16 mouse cellular contexts compared by ENCODE assay signal in genomic region chr1:171373946-171374345, GRCm38 (mm10). TPM values are rescaled to one million over a fixed set of nuclear protein-coding genes. Genes with fewer than 3 reads are reported as not detected.
DNase-seq lines count a peak whose midpoint lies in the region; ATAC-seq and TF ChIP-seq lines count a peak whose summit lies in the region.
"Had no signal": no experiment of that assay in that cellular context is flagged by ENCODE, and none has a peak within 500 bp of the region (broad histone marks: within the 10 kb centered on the region; RNA-seq: fewer than 3 reads in every experiment).

No protein-coding gene starts in this region.

- H3K9ac ChIP-seq in forebrain, embryonic 13.5 days, result no peak overlapping the region
- no peak overlapping the region for H3K9ac ChIP-seq in forebrain, embryonic 12.5 days
- H3K9ac ChIP-seq in midbrain, postnatal 0 days (replicated peaks; ENCODE audit: low read length, poor library complexity, severe bottlenecking), result no peak overlapping the region
- 0 out of 2 replicates have a peak overlapping the region, but pooled peaks have one; percentile 2 for H3K9ac ChIP-seq in embryonic facial prominence, embryonic 14.5 days (ENCODE audit: low read depth, low read length)
- no peak overlapping the region for H3K9ac ChIP-seq in stomach, embryonic 15.5 days
- H3K9ac ChIP-seq: hindbrain, embryonic 15.5 days; lung, embryonic 14.5 days had no signal

- no peaks in the 10 kb centered on the region for H3K36me3 ChIP-seq in forebrain, embryonic 13.5 days (ENCODE audit: poor library complexity, severe bottlenecking)
- H3K36me3 ChIP-seq in forebrain, embryonic 12.5 days (replicated peaks), result no peaks in the 10 kb centered on the region
- no peaks in the 10 kb centered on the region for H3K36me3 ChIP-seq in midbrain, embryonic 10.5 days
- H3K36me3 ChIP-seq in midbrain, postnatal 0 days (ENCODE audit: insufficient read depth, low read length), result no peaks in the 10 kb centered on the region
- no peaks in the 10 kb centered on the region for H3K36me3 ChIP-seq in embryonic facial prominence, embryonic 14.5 days (ENCODE audit: control insufficient read depth, insufficient read depth, low read length)
- no peaks in the 10 kb centered on the region for H3K36me3 ChIP-seq in stomach, embryonic 15.5 days
- H3K36me3 ChIP-seq: hindbrain, embryonic 15.5 days had no signal

- no peak overlapping the region for H3K4me2 ChIP-seq in forebrain, embryonic 13.5 days
- H3K4me2 ChIP-seq in forebrain, embryonic 12.5 days, result no peak overlapping the region
- no peak overlapping the region for H3K4me2 ChIP-seq in midbrain, postnatal 0 days (ENCODE audit: low read depth, low read length, poor library complexity, severe bottlenecking)
- peak overlapping the region; percentile 31 for H3K4me2 ChIP-seq in embryonic facial prominence, embryonic 14.5 days (ENCODE audit: low read depth, low read length)
- peak overlapping the region; percentile 21 for H3K4me2 ChIP-seq in stomach, embryonic 15.5 days
- H3K4me2 ChIP-seq: hindbrain, embryonic 15.5 days; lung, embryonic 14.5 days had no signal

- 2% methylated on average over 4 of the region's 4 CpGs for whole genome bisulfite sequencing in forebrain, embryonic 13.5 days
- 1% methylated on average over 4 of the region's 4 CpGs for WGBS in forebrain, embryonic 12.5 days
- WGBS in midbrain, embryonic 10.5 days, result 1% methylated on average over 4 of the region's 4 CpGs
- 0% methylated on average over 4 of the region's 4 CpGs for WGBS in midbrain, postnatal 0 days
- WGBS in embryonic facial prominence, embryonic 14.5 days, result 2% methylated on average over 4 of the region's 4 CpGs
- 13% methylated on average over 2 of the region's 4 CpGs for WGBS in stomach, embryonic 15.5 days

- no peak overlapping the region for H3K27ac ChIP-seq in forebrain, embryonic 13.5 days
- no peak overlapping the region for H3K27ac ChIP-seq in forebrain, embryonic 12.5 days
- H3K27ac ChIP-seq in midbrain, embryonic 10.5 days (replicated peaks), result peak overlapping the region; percentile 75
- H3K27ac ChIP-seq in midbrain, postnatal 0 days (ENCODE audit: low read depth, low read length), result no peak overlapping the region
- H3K27ac ChIP-seq in embryonic facial prominence, embryonic 14.5 days (replicated peaks; ENCODE audit: low read depth, low read length), result peak overlapping the region; percentile 77
- H3K27ac ChIP-seq in stomach, embryonic 15.5 days, result peak overlapping the region; percentile 55; the same call in 1 of the 2 replicates
- H3K27ac ChIP-seq: hindbrain, embryonic 15.5 days; macrophage had no signal

- 0 out of 2 replicates have a peak, but pooled peaks have one; percentile 19 for ATAC-seq in forebrain, embryonic 13.5 days
- ATAC-seq in forebrain, embryonic 12.5 days (ENCODE audit: low FRiP score), result no peak
- ATAC-seq in midbrain, postnatal 0 days (ENCODE audit: low FRiP score), result no peak
- peak; percentile 37 for ATAC-seq in embryonic facial prominence, embryonic 14.5 days (ENCODE audit: low read depth)
- no peak for ATAC-seq in stomach, embryonic 15.5 days (ENCODE audit: insufficient read depth, low FRiP score, low read depth)

- DNase-seq in midbrain, embryonic 10.5 days (ENCODE audit: low spot score), result peak; percentile 36
- DNase-seq in midbrain, postnatal 0 days (ENCODE audit: low spot score), result no peak
- DNase-seq in embryonic facial prominence, embryonic 14.5 days (ENCODE audit: low spot score), result peak; percentile 70
- no peak for DNase-seq in B cell, adult 2 months
- DNase-seq in cerebellum, postnatal 4 days (ENCODE audit: low spot score in 2 of 2), result no peak
- DNase-seq: adrenal gland, adult 2 months; cerebellum, adult 2 months; heart, postnatal 14 days; kidney, adult 2 months; kidney, postnatal 25 days; lung, embryonic 14.5 days had no signal

- H3K4me3 ChIP-seq in forebrain, embryonic 13.5 days, result no peak overlapping the region
- no peak overlapping the region for H3K4me3 ChIP-seq in forebrain, embryonic 12.5 days (replicated peaks)
- no peak overlapping the region for H3K4me3 ChIP-seq in midbrain, embryonic 10.5 days
- H3K4me3 ChIP-seq in midbrain, postnatal 0 days (ENCODE audit: low read depth, low read length), result no peak overlapping the region
- H3K4me3 ChIP-seq in embryonic facial prominence, embryonic 14.5 days (ENCODE audit: low read depth, low read length), result no peak overlapping the region
- H3K4me3 ChIP-seq in stomach, embryonic 15.5 days (replicated peaks), result no peak overlapping the region
- H3K4me3 ChIP-seq: hindbrain, embryonic 15.5 days had no signal

- H3K9me3 ChIP-seq in forebrain, embryonic 13.5 days (replicated peaks), result no peaks in the 10 kb centered on the region
- no peaks in the 10 kb centered on the region for H3K9me3 ChIP-seq in forebrain, embryonic 12.5 days
- H3K9me3 ChIP-seq in midbrain, embryonic 10.5 days (replicated peaks), result no peaks in the 10 kb centered on the region
- no peaks in the 10 kb centered on the region for H3K9me3 ChIP-seq in midbrain, postnatal 0 days (ENCODE audit: low read length)
- no peaks in the 10 kb centered on the region for H3K9me3 ChIP-seq in embryonic facial prominence, embryonic 14.5 days (ENCODE audit: control insufficient read depth, low read length)
- H3K9me3 ChIP-seq in stomach, embryonic 15.5 days, result no peaks in the 10 kb centered on the region
- H3K9me3 ChIP-seq: hindbrain, embryonic 15.5 days had no signal

- no peak for TF ChIP-seq CTCF in midbrain, postnatal 0 days (IDR thresholded peaks at IDR 0.05)

- no peaks in the 10 kb centered on the region for H3K4me1 ChIP-seq in forebrain, embryonic 13.5 days
- peaks cover 6% of the 10 kb centered on the region; the same call in 1 of the 2 replicates for H3K4me1 ChIP-seq in forebrain, embryonic 12.5 days
- peaks cover 25% of the 10 kb centered on the region for H3K4me1 ChIP-seq in midbrain, embryonic 10.5 days
- H3K4me1 ChIP-seq in midbrain, postnatal 0 days (ENCODE audit: insufficient read depth, low read length), result no peaks in the 10 kb centered on the region
- H3K4me1 ChIP-seq in embryonic facial prominence, embryonic 14.5 days (ENCODE audit: control insufficient read depth, insufficient read depth, low read length), result peaks cover 13% of the 10 kb centered on the region
- H3K4me1 ChIP-seq in stomach, embryonic 15.5 days, result peaks cover 14% of the 10 kb centered on the region
- H3K4me1 ChIP-seq: hindbrain, embryonic 15.5 days had no signal

- no peaks in the 10 kb centered on the region for H3K27me3 ChIP-seq in forebrain, embryonic 13.5 days
- peaks cover 41% of the 10 kb centered on the region; the same call in 1 of the 2 replicates for H3K27me3 ChIP-seq in forebrain, embryonic 12.5 days
- H3K27me3 ChIP-seq in midbrain, embryonic 10.5 days (ENCODE audit: low read depth, poor library complexity, severe bottlenecking), result peaks cover 38% of the 10 kb centered on the region
- no peaks in the 10 kb centered on the region; the same call in 1 of the 2 replicates for H3K27me3 ChIP-seq in midbrain, postnatal 0 days (ENCODE audit: insufficient read depth, low read length)
- no peaks in the 10 kb centered on the region for H3K27me3 ChIP-seq in embryonic facial prominence, embryonic 14.5 days (replicated peaks; ENCODE audit: control insufficient read depth, insufficient read depth, low read length)
- no peaks in the 10 kb centered on the region for H3K27me3 ChIP-seq in stomach, embryonic 15.5 days (replicated peaks)
- H3K27me3 ChIP-seq: hindbrain, embryonic 15.5 days had no signal

RNA-seq across cellular contexts. Expression of gene Nectin4, which starts 4.0 kb away (rescaled TPM):
- 0.31 and 0.32 TPM in 2 replicates for polyA plus RNA-seq in forebrain, embryonic 13.5 days (2015; fragmentation: Nextera tagmentation; extraction: Ambion mirVana)
- polyA plus RNA-seq in forebrain, embryonic 12.5 days (2016; fragmentation: Nextera tagmentation; extraction: Ambion mirVana), result 1.0 and 1.1 TPM in 2 replicates
- 0.60 and 1.2 TPM in 2 replicates for polyA plus RNA-seq in midbrain, embryonic 10.5 days (2016; fragmentation: Nextera tagmentation; extraction: Ambion mirVana)
- total RNA-seq in midbrain, postnatal 0 days (2014; rRNA removed), result 4.7 and 9.3 TPM in 2 replicates
- 4.8 TPM in 2 replicates for polyA plus RNA-seq in midbrain, postnatal 0 days (2015; fragmentation: Nextera tagmentation; extraction: Ambion mirVana)
- polyA plus RNA-seq in embryonic facial prominence, embryonic 14.5 days (2014; fragmentation: Nextera tagmentation; extraction: Ambion mirVana), result 7.7 and 10.7 TPM in 2 replicates
- polyA plus RNA-seq in stomach, embryonic 15.5 days (2015; fragmentation: Nextera tagmentation; extraction: Ambion mirVana), result 19.3 and 26.5 TPM in 2 replicates

RNA-seq across cellular contexts. Expression of gene Klhdc9, which starts 13.3 kb away (rescaled TPM):
- 3.3 and 3.8 TPM in 2 replicates for polyA plus RNA-seq in forebrain, embryonic 13.5 days (2015; fragmentation: Nextera tagmentation; extraction: Ambion mirVana)
- 2.5 and 2.6 TPM in 2 replicates for polyA plus RNA-seq in forebrain, embryonic 12.5 days (2016; fragmentation: Nextera tagmentation; extraction: Ambion mirVana)
- polyA plus RNA-seq in midbrain, embryonic 10.5 days (2016; fragmentation: Nextera tagmentation; extraction: Ambion mirVana), result 1.8 and 2.3 TPM in 2 replicates
- 4.0 and 4.5 TPM in 2 replicates for total RNA-seq in midbrain, postnatal 0 days (2014; rRNA removed)
- polyA plus RNA-seq in midbrain, postnatal 0 days (2015; fragmentation: Nextera tagmentation; extraction: Ambion mirVana), result 6.3 and 6.4 TPM in 2 replicates
- polyA plus RNA-seq in embryonic facial prominence, embryonic 14.5 days (2014; fragmentation: Nextera tagmentation; extraction: Ambion mirVana), result 2.2 and 3.0 TPM in 2 replicates
- 1.0 and 1.8 TPM in 2 replicates for polyA plus RNA-seq in stomach, embryonic 15.5 days (2015; fragmentation: Nextera tagmentation; extraction: Ambion mirVana)

RNA-seq across cellular contexts. Expression of gene Arhgap30, which starts 14.8 kb away (rescaled TPM):
- 0.35 and 0.36 TPM in 2 replicates for polyA plus RNA-seq in forebrain, embryonic 13.5 days (2015; fragmentation: Nextera tagmentation; extraction: Ambion mirVana)
- 0.69 and 0.75 TPM in 2 replicates for polyA plus RNA-seq in forebrain, embryonic 12.5 days (2016; fragmentation: Nextera tagmentation; extraction: Ambion mirVana)
- 0.69 and 0.87 TPM in 2 replicates for polyA plus RNA-seq in midbrain, embryonic 10.5 days (2016; fragmentation: Nextera tagmentation; extraction: Ambion mirVana)
- total RNA-seq in midbrain, postnatal 0 days (2014; rRNA removed), result 0.82 and 1.1 TPM in 2 replicates
- polyA plus RNA-seq in midbrain, postnatal 0 days (2015; fragmentation: Nextera tagmentation; extraction: Ambion mirVana), result 0.75 and 0.81 TPM in 2 replicates
- 1.9 and 2.0 TPM in 2 replicates for polyA plus RNA-seq in embryonic facial prominence, embryonic 14.5 days (2014; fragmentation: Nextera tagmentation; extraction: Ambion mirVana)
- 2.9 and 3.0 TPM in 2 replicates for polyA plus RNA-seq in stomach, embryonic 15.5 days (2015; fragmentation: Nextera tagmentation; extraction: Ambion mirVana)

RNA-seq across cellular contexts. Expression of gene Pfdn2, which starts 28.5 kb away (rescaled TPM):
- 160 and 180 TPM in 2 replicates for polyA plus RNA-seq in forebrain, embryonic 13.5 days (2015; fragmentation: Nextera tagmentation; extraction: Ambion mirVana)
- polyA plus RNA-seq in forebrain, embryonic 12.5 days (2016; fragmentation: Nextera tagmentation; extraction: Ambion mirVana), result 167 and 178 TPM in 2 replicates
- polyA plus RNA-seq in midbrain, embryonic 10.5 days (2016; fragmentation: Nextera tagmentation; extraction: Ambion mirVana), result 146 and 155 TPM in 2 replicates
- total RNA-seq in midbrain, postnatal 0 days (2014; rRNA removed), result 17.3 and 18.4 TPM in 2 replicates
- 139 and 155 TPM in 2 replicates for polyA plus RNA-seq in midbrain, postnatal 0 days (2015; fragmentation: Nextera tagmentation; extraction: Ambion mirVana)
- polyA plus RNA-seq in embryonic facial prominence, embryonic 14.5 days (2014; fragmentation: Nextera tagmentation; extraction: Ambion mirVana), result 49.1 and 49.5 TPM in 2 replicates
- polyA plus RNA-seq in stomach, embryonic 15.5 days (2015; fragmentation: Nextera tagmentation; extraction: Ambion mirVana), result 97.2 and 99.5 TPM in 2 replicates

RNA-seq across cellular contexts. Expression of gene Nit1, which starts 28.5 kb away (rescaled TPM):
- 52.9 and 56.9 TPM in 2 replicates for polyA plus RNA-seq in forebrain, embryonic 13.5 days (2015; fragmentation: Nextera tagmentation; extraction: Ambion mirVana)
- polyA plus RNA-seq in forebrain, embryonic 12.5 days (2016; fragmentation: Nextera tagmentation; extraction: Ambion mirVana), result 46.4 and 48.7 TPM in 2 replicates
- 39.4 and 43.5 TPM in 2 replicates for polyA plus RNA-seq in midbrain, embryonic 10.5 days (2016; fragmentation: Nextera tagmentation; extraction: Ambion mirVana)
- 42.5 and 44.0 TPM in 2 replicates for total RNA-seq in midbrain, postnatal 0 days (2014; rRNA removed)
- polyA plus RNA-seq in midbrain, postnatal 0 days (2015; fragmentation: Nextera tagmentation; extraction: Ambion mirVana), result 45.2 and 46.6 TPM in 2 replicates
- polyA plus RNA-seq in embryonic facial prominence, embryonic 14.5 days (2014; fragmentation: Nextera tagmentation; extraction: Ambion mirVana), result 28.8 and 29.7 TPM in 2 replicates
- 42.0 and 46.4 TPM in 2 replicates for polyA plus RNA-seq in stomach, embryonic 15.5 days (2015; fragmentation: Nextera tagmentation; extraction: Ambion mirVana)

Comparison
In these comparisons a context has a peak if more than half of its experiments do, and no peak if none do; other contexts are left out.
1. ATAC-seq: peak in forebrain, embryonic 13.5 days (single experiment) and embryonic facial prominence, embryonic 14.5 days (single experiment); none in forebrain, embryonic 12.5 days (single experiment), midbrain, postnatal 0 days (single experiment) and stomach, embryonic 15.5 days (single experiment).
2. H3K27ac ChIP-seq: peak in midbrain, embryonic 10.5 days (single experiment), embryonic facial prominence, embryonic 14.5 days (single experiment) and stomach, embryonic 15.5 days (single experiment); none in forebrain, embryonic 13.5 days (single experiment), forebrain, embryonic 12.5 days (single experiment) and midbrain, postnatal 0 days (single experiment).
3. DNase-seq: peak in midbrain, embryonic 10.5 days (single experiment) and embryonic facial prominence, embryonic 14.5 days (single experiment); none in midbrain, postnatal 0 days (single experiment), B cell, adult 2 months (0 of 2) and cerebellum, postnatal 4 days (0 of 2).
4. H3K4me2 ChIP-seq: peak in embryonic facial prominence, embryonic 14.5 days (single experiment) and stomach, embryonic 15.5 days (single experiment); none in forebrain, embryonic 13.5 days (single experiment), forebrain, embryonic 12.5 days (single experiment) and midbrain, postnatal 0 days (single experiment).